Mouse (Mus musculus) stomach, embryonic 16.5 days (tissue): ENCODE results near the gene Camkv. TPM values are rescaled to one million over a fixed set of nuclear protein-coding genes. Genes with fewer than 3 reads are reported as not detected.

ENCODE experiments used
- ATAC-seq: fragments of 200-750 bp; cut with Nextera tagmentation; 2 replicates; pipeline ENCODE4 v1.8.0; 2017; ENCODE audit warnings: moderate number of reproducible peaks, moderate TSS enrichment; ENCODE audit not compliant: insufficient read depth, low FRiP score
- H3K27ac ChIP-seq: fragments of 300-500 bp; sonication (generic); 2 replicates; pipeline ENCODE4 v1.5.1; 2014; ENCODE audit warnings: low read length
- H3K27me3 ChIP-seq: fragments of 300-500 bp; sonication (generic); 2 replicates; pipeline ENCODE4 v1.6.1; 2014; ENCODE audit warnings: low read length, control low read depth, mixed read lengths; ENCODE audit not compliant: control insufficient read depth, insufficient read depth
- H3K36me3 ChIP-seq: fragments of 300-500 bp; sonication (generic); 2 replicates; pipeline ENCODE4 v1.6.1; 2014; ENCODE audit warnings: low read length; ENCODE audit not compliant: control insufficient read depth, insufficient read depth
- H3K4me1 ChIP-seq: fragments of 300-500 bp; sonication (generic); 2 replicates; pipeline ENCODE4 v1.6.1; 2014; ENCODE audit warnings: low read length, control low read depth, mixed read lengths; ENCODE audit not compliant: control insufficient read depth, insufficient read depth
- H3K4me2 ChIP-seq: fragments of 300-500 bp; sonication (generic); 2 replicates; pipeline ENCODE4 v1.6.1; 2014; ENCODE audit warnings: low read depth, low read length, mixed read lengths
- H3K4me3 ChIP-seq: fragments of 300-500 bp; sonication (generic); replicated peaks from 2 replicates; pipeline ENCODE4 v1.5.1; 2014; ENCODE audit warnings: mild to moderate bottlenecking, low read length
- H3K9ac ChIP-seq: fragments of 300-500 bp; sonication (generic); 2 replicates; pipeline ENCODE4 v1.6.1; 2014; ENCODE audit warnings: low read length
- H3K9me3 ChIP-seq: fragments of 300-500 bp; sonication (generic); replicated peaks from 2 replicates; pipeline ENCODE4 v1.6.1; 2016; ENCODE audit warnings: low read length, control low read depth; ENCODE audit not compliant: control insufficient read depth
- WGBS: fragments of 180-500 bp; shearing (Covaris S2); extraction: QIAGEN DNeasy Blood & Tissue Kit; methylation state at CpG from one replicate; pipeline ENCODE4 v1.1.7; 2014; 5-methylcytosine and 5-hydroxymethylcytosine counted together
- polyA plus RNA-seq: library from polyadenylated mRNA; unstranded; fragments of >200 nt; fragmentation: Nextera tagmentation; extraction: Ambion mirVana; gene quantifications from 2 replicates; pipeline ENCODE4 v1.2.1, GENCODE M21; 2015

The Camkv gene
- polyA plus RNA-seq, 1 experiment from 2014 or later, result 2.6 TPM

DNA sequence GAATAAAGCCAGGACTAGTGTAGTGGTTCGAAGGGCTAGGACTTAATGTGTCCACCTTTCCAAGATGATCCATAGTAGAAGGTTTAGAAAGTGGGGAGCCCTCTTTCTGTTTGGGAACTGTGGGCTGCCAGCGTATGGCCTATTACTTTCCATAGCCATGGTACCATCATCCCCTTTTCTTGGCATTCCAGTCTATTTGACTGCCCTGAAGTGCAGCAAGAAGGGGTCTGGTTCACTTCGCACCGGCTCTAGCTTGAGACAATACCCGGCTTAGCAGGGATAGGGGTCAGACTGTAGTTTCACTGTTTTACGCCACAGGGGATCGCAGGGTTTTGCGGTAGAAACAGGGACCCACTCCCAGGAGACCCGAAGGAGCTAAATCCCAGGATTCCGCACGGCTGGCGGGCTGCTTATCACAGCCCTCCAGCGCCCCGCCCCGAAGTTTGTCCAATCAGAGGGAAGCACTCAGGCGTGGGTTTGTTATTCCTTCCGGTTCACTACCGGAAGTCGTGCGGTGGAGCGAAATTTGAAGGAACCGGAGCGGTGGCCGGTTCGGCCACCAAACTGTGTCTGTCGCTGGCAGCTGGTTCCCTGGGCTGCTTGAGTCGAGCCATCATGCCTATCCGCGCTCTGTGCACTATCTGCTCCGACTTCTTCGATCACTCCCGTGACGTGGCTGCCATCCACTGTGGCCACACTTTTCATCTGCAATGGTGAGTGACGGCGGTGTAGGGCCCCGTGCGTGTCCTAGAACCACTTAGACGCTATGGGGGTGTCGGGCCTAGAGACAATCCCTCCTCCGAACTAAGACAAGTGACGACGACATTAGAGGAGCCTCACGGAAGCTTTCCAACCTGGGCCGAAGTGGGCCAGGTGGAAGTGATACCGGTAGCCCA is 15.2 kb downstream of the Camkv start:
- peak overlapping the region; percentile 91 for H3K4me2 ChIP-seq
- no peaks in the 10 kb centered on the region for H3K9me3 ChIP-seq
- peak overlapping the region; percentile 73 for H3K9ac ChIP-seq
- H3K4me3 ChIP-seq, result peak overlapping the region; percentile 63
- no peaks in the 10 kb centered on the region for H3K36me3 ChIP-seq
- H3K27me3 ChIP-seq, result no peaks in the 10 kb centered on the region
- 14% methylated on average over 45 of the region's 45 CpGs for WGBS
- peaks cover 8% of the 10 kb centered on the region; the same call in 1 of the 2 replicates for H3K4me1 ChIP-seq
- ATAC-seq, result peak; percentile 93
- peak overlapping the region; percentile 58 for H3K27ac ChIP-seq

DNA sequence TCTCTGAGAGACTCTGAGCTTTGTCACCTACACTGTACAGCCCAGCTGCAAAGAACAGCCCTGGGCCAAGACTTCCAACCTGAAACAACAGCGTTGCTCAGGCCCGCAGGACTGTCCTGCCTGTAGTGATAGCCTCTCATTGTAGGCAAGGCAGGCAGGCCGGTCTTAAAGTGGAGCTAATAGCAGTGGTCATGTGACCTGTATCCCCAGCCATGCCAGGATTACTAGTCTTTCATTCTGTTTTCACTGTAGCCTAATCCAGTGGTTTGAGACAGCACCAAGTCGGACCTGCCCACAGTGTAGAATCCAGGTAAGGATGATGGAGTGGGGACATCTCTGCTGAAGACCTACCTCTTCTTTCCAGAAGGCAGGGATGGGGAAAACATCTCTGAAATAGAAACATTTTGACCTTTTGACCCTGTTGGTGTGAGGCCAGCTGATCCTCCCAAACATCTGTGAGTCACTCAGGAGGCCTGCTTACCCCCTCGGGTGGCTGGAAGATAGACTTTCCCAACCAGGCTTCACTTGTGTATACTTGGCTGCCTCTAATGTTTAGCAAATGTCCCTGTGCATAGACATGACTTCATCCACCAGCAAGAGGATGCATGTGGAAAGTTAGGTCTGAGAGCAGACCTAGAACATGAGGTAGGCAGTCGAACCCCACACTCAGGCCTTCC is 20.3 kb downstream of the Camkv start:
- WGBS, result 75% methylated on average over 6 of the region's 6 CpGs
- Histone ChIP-seq H3K27me3 (no peaks in the 10 kb centered on the region), H3K4me3 (no peak overlapping the region), H3K4me2 (no peak overlapping the region), H3K27ac (no peak overlapping the region), H3K9ac (no peak overlapping the region), H3K9me3 (no peaks in the 10 kb centered on the region), H3K4me1 (peaks cover 8% of the 10 kb centered on the region; the same call in 1 of the 2 replicates), H3K36me3 (no peaks in the 10 kb centered on the region)
- ATAC-seq, result no peak

DNA sequence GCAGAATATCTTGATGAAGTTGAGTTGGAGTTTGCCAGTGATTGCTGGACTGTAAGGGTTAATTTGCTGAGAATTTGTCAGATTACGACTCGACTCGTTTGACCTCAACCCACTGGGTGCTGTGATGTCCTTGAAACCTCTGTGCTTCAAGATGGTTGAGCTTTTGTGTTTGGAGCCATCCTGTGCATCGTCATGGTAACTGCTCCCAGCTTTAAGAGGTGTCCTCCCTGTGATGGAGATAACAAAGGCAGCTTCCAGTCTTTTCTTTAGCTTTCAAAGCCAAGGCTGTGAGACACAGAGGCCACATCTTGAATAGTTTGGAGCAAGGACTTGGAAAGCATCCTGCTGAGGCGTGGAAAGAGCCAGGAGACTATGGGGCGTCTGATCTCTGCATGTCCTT is 21.7 kb downstream of the Camkv start:
- H3K4me3 ChIP-seq, result no peak overlapping the region
- no peaks in the 10 kb centered on the region for H3K9me3 ChIP-seq
- H3K4me2 ChIP-seq, result no peak overlapping the region
- no peaks in the 10 kb centered on the region for H3K4me1 ChIP-seq
- no peaks in the 10 kb centered on the region for H3K36me3 ChIP-seq
- no peaks in the 10 kb centered on the region for H3K27me3 ChIP-seq
- no peak overlapping the region for H3K27ac ChIP-seq
- no peak overlapping the region for H3K9ac ChIP-seq
- 70% methylated on average over 6 of the region's 6 CpGs for WGBS
- no peak for ATAC-seq

DNA sequence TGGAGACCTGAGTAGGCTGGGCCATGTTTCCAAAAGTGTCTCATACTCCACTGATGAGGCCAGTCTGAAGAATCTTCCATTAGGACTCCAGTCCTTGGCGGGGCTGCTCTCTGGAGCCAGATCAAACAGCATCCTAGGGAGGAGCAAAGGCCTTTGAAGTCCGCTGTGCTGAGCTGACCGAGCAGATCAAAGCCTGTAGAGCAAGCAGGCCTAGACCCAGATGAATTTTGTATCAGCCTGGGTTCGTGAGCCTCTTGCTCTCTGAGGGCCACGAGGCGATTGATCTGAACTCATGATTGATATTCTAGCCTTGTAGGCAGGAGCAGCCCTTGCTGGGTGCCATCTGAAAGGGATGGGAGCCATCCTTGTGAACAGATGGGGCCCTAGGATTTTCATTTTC is 24.4 kb downstream of the Camkv start:
- Histone ChIP-seq H3K9me3 (no peaks in the 10 kb centered on the region), H3K4me3 (no peak overlapping the region), H3K36me3 (no peaks in the 10 kb centered on the region), H3K9ac (no peak overlapping the region), H3K4me1 (no peaks in the 10 kb centered on the region), H3K4me2 (no peak overlapping the region), H3K27me3 (no peaks in the 10 kb centered on the region), H3K27ac (no peak overlapping the region)
- 66% methylated on average over 6 of the region's 6 CpGs for WGBS
- ATAC-seq, result no peak

DNA sequence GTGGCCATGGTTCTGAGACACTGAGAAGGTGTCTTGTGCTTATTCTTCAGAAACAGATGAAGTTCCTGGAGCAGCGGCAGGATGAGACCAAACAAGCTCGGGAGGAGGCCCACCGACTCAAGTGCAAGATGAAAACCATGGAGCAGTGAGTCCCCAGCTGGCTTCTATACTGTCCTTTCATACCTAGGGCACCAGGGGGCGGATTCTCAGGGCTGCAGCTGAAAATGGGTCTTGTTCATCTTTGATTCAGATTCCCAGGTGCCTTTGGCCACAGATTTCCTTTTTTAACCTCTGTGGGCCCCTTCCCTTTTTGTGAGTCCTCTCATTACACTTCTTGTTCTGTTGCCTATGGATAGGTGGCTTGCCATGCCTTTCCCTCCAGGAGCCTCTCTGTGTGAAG is 25.5 kb downstream of the Camkv start:
- no peaks in the 10 kb centered on the region for H3K27me3 ChIP-seq
- 74% methylated on average over 4 of the region's 4 CpGs for WGBS
- H3K36me3 ChIP-seq, result no peaks in the 10 kb centered on the region
- ATAC-seq, result no peak
- H3K27ac ChIP-seq, result no peak overlapping the region
- H3K9ac ChIP-seq, result no peak overlapping the region
- H3K4me1 ChIP-seq, result no peaks in the 10 kb centered on the region
- no peak overlapping the region for H3K4me2 ChIP-seq
- no peaks in the 10 kb centered on the region for H3K9me3 ChIP-seq
- H3K4me3 ChIP-seq, result no peak overlapping the region

DNA sequence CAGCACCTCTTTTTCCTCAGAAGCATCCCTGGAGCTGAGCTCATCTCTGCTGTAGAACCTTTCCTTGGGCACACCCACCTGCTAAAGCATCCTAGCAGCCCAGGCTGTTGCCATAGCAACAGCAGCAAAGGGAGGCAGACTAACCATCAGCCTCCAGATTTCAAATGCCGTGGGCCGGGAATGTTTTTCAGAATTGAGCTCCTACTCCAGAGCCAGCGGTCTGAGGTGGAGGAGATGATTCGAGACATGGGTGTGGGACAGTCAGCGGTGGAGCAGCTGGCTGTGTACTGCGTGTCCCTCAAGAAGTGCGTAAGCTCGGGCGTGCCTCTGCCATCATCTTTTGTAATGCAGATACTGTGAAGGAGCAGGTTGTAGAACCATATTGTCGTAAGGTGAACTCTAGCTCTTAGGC is 25.9 kb downstream of the Camkv start:
- Histone ChIP-seq H3K27me3 (no peaks in the 10 kb centered on the region), H3K4me3 (no peak overlapping the region), H3K36me3 (no peaks in the 10 kb centered on the region), H3K4me1 (no peaks in the 10 kb centered on the region), H3K9me3 (no peaks in the 10 kb centered on the region), H3K27ac (no peak overlapping the region), H3K4me2 (no peak overlapping the region), H3K9ac (no peak overlapping the region)
- ATAC-seq, result no peak
- 84% methylated on average over 10 of the region's 10 CpGs for WGBS

DNA sequence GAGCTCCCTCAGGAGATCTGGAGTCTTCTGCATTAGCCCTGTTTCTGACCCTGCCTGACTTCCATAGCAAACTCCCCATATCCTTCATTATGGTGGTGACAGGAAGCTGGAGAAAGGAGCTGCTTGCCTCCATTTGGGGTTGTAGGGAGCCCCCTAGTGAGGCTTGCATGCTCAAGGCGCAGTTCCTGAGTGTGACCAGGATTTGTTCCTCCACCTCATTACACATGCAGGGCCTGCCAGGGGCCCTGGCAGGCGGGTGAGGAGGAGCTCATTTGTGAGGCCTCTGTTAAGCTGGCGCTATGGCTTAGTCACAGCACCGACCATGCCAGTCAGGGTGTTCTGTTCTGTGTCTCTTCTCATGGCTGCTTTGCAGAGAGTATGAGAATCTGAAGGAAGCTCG is 26.4 kb downstream of the Camkv start:
- Histone ChIP-seq H3K36me3 (no peaks in the 10 kb centered on the region), H3K9ac (no peak overlapping the region), H3K4me3 (no peak overlapping the region), H3K4me1 (no peaks in the 10 kb centered on the region), H3K27ac (no peak overlapping the region), H3K4me2 (no peak overlapping the region), H3K9me3 (no peaks in the 10 kb centered on the region), H3K27me3 (no peaks in the 10 kb centered on the region)
- peak; percentile 48; the same call in 1 of the 2 replicates for ATAC-seq
- 50% methylated on average over 5 of the region's 5 CpGs for WGBS

DNA sequence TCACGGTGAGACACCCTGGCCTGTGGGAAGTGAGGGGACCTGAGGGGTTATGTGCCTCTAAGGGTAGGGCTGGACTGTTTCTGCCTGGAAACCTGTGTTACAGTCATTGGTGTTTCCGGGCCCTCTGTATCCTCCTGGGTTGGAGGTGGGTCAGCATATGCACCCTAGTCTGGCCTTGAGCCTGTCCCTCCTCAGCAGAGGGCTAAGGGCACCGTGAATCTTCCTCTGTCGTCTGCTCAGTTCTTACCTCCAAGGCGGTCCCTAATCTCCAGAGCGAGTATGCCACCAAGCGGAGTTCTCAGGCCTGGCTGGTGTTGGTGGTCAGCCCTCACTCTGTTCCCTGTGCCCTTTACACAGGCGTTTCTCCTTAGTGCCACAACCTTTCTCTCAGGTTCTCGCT is 27.4 kb downstream of the Camkv start:
- Histone ChIP-seq H3K9me3 (no peaks in the 10 kb centered on the region), H3K9ac (no peak overlapping the region), H3K27me3 (no peaks in the 10 kb centered on the region), H3K4me1 (no peaks in the 10 kb centered on the region), H3K27ac (no peak overlapping the region), H3K4me3 (no peak overlapping the region), H3K4me2 (no peak overlapping the region), H3K36me3 (no peaks in the 10 kb centered on the region)
- ATAC-seq, result no peak
- WGBS, result 94% methylated on average over 9 of the region's 9 CpGs

DNA sequence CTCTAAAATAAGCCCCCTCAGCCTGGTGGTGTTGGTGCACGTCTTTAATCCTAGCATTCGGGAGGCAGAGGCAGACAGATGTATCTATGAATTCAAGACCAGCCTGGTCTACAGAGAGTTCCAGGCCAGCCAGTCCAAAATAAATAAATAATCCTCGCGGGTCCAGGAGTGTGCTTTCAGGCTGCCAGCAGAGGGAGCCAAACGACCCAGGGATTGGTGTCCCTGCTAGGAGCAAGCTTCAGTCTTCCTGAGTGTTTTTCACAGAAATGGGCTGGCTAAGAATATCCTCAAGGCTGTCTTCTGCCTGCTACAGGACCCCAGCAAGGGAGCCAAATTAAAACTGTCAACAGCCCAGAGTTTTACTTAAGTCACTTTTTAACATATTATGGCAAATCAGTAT is 28.2 kb downstream of the Camkv start:
- peak; percentile 71 for ATAC-seq
- Histone ChIP-seq H3K36me3 (no peaks in the 10 kb centered on the region), H3K9ac (0 out of 2 replicates have a peak overlapping the region, but pooled peaks have one; percentile 7), H3K4me2 (no peak overlapping the region), H3K4me1 (no peaks in the 10 kb centered on the region), H3K4me3 (no peak overlapping the region), H3K27ac (no peak overlapping the region; the same call in 1 of the 2 replicates), H3K9me3 (no peaks in the 10 kb centered on the region), H3K27me3 (no peaks in the 10 kb centered on the region)
- WGBS, result 16% methylated on average over 5 of the region's 5 CpGs
